Mouse (Mus musculus) lung, adult 18-20 months (tissue): ENCODE results near the gene Farp2.
"Not testable (repeated sequence)": the region's sequence is repeated elsewhere in the genome, so short reads cannot be mapped to it uniquely, and the experiment has no call there.

ENCODE experiments used
- DNase-seq, 2 experiments: peaks; one replicate each; pipeline ENCODE4 v3.0.0; 2022; ENCODE audit warnings: mixed read lengths in 2 of 2

Gene Farp2

GRCm38 (mm10) chr1:93511585-93512350 lies at the start of gene Farp2:
TSS of gene Farp2 (plus strand) at chr1:93512079.
- peak; percentile 98 for DNase-seq

DNA sequence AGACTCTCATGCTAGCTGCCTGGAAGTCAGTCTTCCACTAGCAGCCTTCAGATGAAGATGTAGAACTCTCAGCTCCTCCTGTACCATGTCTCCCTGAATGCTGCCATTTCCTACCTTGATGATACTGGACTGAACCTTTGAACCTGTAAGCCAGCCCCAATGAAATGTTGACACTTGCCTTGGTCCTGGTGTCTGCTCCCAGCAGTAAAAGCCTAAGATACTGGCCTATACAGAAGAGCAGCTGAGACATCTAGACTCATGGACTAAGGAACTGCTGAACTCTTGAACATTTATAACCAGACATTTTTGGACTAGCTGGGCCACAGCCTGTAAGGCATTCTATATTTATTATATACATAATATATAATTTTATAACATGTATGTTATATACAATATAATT lies 46.8 kb upstream of the Farp2 start:
- DNase-seq, result no peak

GRCm38 (mm10) chr1:93465746-93466145 lies 46.1 kb upstream of the Farp2 start:
- DNase-seq, result no peak

DNA sequence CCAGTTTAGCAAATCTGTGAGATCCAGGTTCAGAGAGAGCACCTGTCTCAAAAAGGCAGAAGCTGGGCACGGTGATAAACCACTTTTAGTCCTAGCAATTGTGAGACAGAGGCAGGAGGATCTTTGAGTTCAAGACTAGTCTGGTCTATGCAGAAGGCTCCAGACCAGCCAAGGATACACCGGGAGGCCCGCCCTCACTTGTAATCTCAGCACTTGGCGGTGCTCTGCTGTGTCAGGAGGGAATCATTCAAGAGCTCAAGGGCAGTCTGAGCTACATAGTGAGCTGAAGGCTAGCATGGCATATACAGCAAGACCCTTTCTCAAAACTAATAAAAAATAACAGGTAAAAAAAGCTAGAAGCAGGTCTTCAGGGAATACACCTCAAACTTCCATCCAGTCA lies 43.3 kb upstream of the Farp2 start:
- DNase-seq, result no peak

GRCm38 (mm10) chr1:93475694-93476093 lies 36.2 kb upstream of the Farp2 start:
- DNase-seq, result no peak

DNA sequence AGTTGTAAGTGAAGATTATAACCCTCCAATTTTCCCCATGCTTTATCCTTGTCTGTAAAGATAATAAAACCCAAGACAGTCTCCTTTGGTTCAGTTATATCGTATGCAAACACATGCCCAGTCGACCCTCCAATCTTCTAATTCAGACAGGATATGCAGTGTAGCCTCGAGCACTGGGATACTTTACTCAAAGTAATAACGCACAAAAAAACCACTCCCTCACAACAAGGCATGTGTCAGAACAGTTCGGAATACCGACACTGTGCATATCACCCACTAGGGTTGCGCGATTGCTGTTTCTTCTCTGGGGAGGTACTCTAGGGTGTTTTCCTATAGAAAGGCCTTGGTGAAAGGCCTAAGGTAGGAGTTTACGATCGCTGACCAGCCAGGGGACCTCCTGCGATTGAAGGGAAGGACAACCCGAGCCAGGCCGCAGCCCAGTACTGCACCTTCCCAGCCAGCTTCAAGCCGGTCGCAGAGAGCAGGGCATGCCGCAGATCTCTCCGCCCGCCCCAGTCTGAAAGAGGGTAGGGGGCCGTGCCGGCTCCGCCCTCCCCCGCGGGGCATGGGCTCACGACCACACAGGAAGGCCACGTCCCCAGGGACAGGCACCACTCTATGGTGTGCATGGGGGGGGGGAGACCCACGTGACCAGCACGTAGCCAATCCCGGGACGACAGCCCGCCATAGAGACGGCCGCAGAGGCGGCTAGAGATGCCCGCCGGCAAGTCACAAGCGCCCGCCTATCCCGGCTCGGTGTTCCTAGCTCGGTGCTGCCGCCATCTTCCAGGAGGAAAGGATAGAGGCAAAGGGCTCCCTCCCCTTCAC lies 33.9 kb upstream of the Farp2 start:
- DNase-seq, result peak; percentile 98 to 99

DNA sequence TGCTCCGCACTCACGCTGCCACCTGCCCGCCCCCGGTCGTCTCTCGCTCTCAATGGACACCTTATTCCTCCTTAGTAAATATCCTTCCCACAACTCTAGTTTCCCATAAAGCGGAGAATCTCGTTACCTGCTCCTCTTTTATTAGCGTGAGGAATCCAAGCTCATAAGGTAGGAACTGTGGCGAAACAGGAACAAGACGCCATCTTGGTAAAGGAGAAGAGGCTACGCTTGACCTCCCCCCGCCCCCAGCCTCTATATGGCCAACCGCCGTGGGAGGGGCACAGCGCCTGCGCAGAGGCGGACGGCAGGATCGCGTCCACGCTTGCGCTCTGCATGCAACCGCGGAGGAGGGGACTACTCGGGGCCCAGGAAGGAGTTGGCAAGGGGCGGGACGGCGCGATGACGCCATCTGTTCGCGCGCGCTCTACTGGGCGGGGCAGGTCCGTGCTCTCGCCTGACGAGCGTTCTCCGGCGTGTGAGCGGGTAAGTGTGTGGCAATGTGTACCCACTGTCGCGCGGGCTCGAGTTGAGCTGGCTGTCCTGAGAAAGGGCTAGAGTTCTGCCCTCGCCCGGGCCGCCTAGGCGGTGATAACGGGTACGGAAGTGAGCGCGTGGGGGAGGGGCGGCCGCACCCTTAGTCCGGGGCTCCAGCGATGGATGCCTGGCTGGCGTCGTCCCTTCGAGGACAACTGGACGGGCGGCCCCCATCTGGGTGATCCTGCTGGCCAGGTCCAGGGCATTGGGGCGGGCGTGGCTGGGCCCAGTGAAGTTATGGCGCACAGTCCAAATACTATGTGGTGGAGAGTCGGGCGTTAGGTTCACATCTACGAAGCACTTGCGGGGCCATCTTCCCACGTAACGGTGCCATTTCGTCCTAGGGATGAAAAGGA lies 33.0 kb upstream of the Farp2 start, which contains the start of gene Hdlbp:
Gene Hdlbp (minus strand): TSS at position 230 of the 890 bp plus-strand sequence.
- peak; percentile 99 for DNase-seq

DNA sequence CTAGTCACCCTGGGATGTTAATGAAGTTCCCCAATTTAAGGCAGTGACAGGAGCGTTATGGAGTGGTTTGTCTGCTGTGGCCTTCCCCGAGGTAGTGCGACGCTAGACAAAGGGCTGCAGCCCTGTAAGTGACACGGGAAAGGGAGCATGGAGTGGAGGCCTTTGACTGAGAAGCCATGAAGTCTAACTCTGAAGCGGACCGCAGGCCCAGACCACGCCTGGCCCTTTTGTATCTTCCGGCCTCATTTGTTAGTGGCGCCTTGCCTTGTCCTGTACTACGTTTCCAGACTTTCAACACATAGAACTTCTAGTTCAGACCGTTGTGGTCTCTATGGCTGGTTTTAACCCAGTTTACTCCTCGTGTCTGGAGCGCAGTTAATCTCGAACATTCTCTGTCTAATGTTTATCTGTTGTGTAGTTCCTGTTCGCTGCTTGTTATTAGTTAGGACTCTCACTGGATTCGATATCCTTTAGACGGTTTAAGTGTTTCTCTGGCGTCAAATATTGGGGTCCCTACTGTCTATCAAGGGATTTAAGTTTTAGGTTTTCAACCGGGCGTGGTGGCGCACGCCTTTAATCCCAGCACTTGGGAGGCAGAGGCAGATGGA lies 32.3 kb upstream of the Farp2 start:
- DNase-seq, result peak; percentile 22 to 29

- not testable (repeated sequence) for DNase-seq
Measured at GRCm38 (mm10) chr1:93486302-93486701, 25.6 kb upstream of the Farp2 start.

GRCm38 (mm10) chr1:93495312-93495711 lies 16.6 kb upstream of the Farp2 start:
- no peak for DNase-seq

DNA sequence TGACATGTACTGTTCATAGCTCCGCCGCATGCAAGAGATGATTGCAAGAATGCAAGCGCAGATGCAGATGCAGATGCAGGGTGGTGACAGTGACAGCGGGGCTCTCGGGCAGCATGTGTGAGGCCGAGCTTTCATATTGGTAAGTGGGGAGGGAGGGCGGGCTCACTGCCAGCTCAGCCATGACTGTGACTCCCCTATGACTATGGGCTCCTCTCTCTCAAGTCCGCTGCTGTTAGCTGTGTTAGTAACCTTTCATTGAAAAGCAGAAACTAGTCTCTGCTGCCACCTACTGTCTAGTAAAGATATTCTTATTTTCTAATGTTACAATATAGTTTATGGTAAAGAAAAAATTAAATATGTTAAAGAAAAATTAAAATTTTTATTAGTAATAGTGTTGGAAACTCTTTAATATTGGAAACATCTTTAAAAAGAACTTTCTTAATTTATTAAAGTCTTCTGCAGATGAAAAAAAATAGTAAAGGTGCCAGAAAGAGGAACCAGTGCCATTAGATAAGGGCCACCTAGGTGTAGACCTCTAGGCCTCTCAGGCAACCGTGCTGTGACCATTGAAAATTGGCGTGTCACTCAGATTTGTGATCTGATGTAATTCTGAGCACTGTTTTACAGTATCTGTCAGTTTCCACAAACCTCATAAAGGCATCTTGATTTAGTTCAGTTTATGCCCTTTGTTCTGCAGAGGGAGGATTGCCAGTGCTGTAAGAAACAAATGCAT lies 4.8 kb upstream of the Farp2 start:
- no peak for DNase-seq

DNA sequence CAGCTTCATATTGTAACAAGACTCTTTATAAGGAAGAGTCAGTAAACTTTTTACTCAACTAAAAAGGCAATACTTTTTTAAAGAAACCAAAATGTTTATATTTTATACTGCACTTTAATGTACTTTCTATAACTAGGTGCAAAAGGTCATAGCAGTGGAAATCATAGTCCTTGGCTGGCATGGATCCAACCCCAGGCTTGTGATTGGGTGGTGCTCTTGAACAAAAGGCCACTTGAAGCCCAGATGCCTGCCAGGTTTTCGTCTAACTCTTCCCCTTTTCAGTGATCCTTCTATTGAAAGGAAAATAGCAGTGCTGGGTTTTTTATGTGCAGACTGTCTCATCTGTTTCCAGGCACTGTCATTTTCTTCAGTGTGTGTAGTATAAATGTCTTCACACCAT lies 3.3 kb upstream of the Farp2 start:
- DNase-seq, result peak; percentile 28 to 53

DNA sequence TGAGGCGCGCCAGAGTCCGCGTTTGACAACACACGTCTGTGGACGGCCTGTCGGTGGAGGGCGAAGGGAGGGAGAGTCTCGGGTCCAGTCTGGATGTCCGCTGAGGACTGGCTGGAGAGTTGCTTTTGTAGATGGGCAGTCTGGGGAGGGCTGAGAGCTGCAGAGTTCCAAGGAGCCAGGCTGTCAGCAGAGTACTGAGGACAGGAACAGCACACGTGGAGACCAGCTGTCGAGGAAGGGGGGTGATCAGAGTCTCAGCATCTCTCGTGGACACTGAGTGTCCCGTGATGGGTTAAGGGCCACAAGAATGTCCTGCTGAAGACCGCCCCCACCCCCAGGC lies 442 bp downstream of the Farp2 start:
- no peak for DNase-seq

GRCm38 (mm10) chr1:93513221-93513620 lies 1.3 kb downstream of the Farp2 start:
- DNase-seq, result no peak

DNA sequence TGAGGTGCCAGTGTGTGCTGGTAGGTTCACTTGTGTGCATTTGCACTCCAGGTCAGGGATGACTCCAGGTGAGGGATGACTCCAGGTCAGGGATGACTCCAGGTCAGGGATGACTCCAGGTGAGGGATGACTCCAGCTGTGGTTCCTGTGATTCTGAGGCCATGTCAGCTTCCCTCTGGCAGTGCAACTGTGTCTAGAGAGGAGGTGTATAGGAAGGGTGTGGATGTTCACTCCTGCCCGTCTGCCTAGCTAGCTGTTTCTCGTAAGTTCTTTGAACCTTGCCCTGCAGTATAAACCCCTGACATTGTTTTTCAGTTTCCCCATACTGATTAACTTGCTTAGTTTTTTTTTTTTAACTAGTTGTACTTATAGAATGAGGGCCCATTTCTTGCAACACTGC lies 9.6 kb downstream of the Farp2 start:
- no peak for DNase-seq

- DNase-seq, result no peak
Measured at GRCm38 (mm10) chr1:93522325-93522724, 10.4 kb downstream of the Farp2 start.

GRCm38 (mm10) chr1:93529801-93530200 lies 17.9 kb downstream of the Farp2 start:
- no peak for DNase-seq

GRCm38 (mm10) chr1:93537227-93537626 lies 25.3 kb downstream of the Farp2 start:
- DNase-seq, result no peak

DNA sequence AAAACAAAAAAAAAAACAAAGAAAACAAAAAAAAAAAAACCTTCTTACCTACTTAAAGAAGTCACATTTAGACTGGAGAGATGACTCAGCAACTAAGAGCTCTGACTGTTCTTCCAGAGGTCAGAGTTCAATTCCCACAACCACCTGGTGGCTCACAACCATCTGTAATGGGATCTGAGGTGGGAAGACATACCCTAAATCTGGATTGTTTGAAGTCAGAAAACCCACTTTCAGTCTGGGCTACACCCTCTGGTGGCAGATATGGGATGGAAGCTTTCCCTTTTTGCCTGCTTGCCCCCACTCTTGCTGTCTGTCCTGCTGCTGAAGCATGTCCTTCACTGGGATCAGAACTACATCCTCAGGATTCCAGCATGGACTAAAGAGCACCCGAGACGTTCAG lies 31.3 kb downstream of the Farp2 start:
- DNase-seq, result no peak

- DNase-seq, result no peak
Measured at GRCm38 (mm10) chr1:93547286-93547685, 35.4 kb downstream of the Farp2 start.

DNA sequence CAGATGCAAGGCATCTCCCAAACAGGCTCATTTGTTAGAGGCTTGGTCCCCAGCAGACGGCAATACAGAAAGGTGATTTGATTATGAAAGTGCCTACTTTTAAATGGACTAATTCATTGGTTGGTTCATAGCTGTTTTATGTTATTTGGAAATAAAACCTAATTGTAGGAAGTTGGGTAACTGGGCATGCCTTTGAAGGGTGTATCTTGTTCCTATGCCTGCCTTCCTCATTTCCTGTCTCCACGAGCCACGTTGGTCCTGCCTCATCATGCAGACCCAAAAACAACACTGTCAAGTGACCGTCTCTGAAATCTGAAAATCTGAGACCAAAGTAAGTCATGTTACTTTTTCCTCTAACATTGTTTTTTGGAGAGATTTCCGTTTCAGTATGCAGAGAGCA lies 39.5 kb downstream of the Farp2 start:
- DNase-seq, result no peak

GRCm38 (mm10) chr1:93563224-93563623 lies 51.3 kb downstream of the Farp2 start:
- no peak for DNase-seq
